Mouse (Mus musculus) inflammation-experienced regulatory T-cells, adult 6 months (primary cell): Measurements from ENCODE around the gene Art3. TPM values are rescaled to one million over a fixed set of nuclear protein-coding genes. Genes with fewer than 3 reads are reported as not detected.

ENCODE experiments used
- ATAC-seq: one replicate; pipeline ENCODE4 v1.8.0; 2017
- polyA plus RNA-seq, 3 experiments: library from polyadenylated mRNA; unstranded; fragments of 100-300 nt; shearing (Covaris generic); gene quantifications; one replicate each; pipeline ENCODE4 v1.2.1; 2017

The Art3 gene
- polyA plus RNA-seq = 10 to 100 TPM in 2 of 3 experiments, 1 to 10 TPM in 1; 8.3 to 26.9 (median 19.1) TPM

DNA sequence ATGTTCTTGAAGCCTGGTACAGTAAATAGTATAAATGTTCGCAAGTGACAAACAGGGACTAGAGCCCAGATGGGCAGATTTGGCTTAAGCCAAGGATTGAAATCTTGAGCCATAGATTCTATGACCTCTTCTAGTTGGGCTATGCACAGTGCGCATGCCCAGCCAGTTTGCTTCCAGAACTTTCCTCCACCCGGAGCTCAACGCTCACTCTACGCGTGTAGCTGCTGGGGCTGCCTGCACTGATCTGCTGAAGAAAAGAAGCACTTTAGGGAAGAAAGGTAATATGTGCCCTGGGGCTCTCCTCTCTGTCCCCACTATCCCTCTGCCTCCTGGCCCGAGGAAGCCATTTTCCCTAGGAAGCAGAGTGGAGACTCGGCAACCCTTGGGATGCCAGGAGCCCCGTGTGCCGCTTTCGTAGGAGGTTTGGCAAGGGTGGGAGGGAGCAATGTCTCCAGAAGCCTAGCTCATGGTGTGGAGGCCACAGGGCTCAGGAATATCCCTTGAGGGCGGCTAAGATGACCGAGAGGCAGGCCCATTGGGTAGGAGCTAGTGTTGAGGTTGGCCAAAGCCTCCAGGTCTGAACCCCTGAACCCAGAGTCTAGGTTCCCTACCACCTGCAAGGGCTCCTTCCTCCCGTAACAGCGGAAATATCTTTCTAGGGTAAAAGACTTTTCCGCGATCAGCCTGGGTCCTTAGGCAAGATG is at the start of gene Art3:
Gene Art3 (plus strand): TSS at position 193 of the 704 bp plus-strand sequence.
- no peak for ATAC-seq

DNA sequence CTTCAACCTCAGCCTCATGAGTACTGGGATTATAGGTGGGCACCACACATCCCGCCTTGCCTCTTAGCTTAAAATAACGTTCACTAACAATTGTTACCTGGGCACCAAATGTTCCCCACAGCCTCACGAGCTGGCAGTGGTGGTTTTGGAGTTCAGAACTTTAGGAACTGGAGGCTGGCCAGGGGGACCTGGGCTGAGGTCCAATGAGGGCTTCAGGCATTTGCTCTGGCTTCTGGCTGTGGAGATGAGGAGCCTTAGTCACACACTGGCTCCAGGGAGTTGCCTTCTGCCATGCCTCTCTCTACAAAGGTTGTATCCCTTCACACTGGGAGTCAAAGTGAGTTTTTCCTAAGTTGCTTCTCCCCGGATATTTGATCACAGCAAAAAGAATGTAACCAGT is 49.1 kb upstream of the Art3 start:
- no peak for ATAC-seq

DNA sequence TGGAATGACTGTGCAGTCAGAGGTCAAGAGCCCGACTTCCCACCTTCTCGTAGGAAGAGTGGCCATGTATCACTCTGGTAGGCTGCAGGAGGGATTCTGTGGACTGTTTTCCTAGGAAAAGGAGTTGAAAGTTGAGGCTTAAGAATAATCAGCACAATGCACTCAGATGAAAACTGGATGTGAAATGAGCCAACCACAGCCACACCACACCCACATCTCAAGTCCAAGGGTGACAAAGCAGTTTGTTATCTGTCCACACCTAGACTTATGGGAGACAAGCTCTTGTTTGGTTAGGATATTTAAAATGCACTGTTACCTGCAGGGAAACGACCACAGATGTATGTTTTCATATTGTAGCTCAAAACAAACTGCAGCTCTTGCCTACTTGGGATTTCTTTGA is 48.5 kb upstream of the Art3 start:
- no peak for ATAC-seq

DNA sequence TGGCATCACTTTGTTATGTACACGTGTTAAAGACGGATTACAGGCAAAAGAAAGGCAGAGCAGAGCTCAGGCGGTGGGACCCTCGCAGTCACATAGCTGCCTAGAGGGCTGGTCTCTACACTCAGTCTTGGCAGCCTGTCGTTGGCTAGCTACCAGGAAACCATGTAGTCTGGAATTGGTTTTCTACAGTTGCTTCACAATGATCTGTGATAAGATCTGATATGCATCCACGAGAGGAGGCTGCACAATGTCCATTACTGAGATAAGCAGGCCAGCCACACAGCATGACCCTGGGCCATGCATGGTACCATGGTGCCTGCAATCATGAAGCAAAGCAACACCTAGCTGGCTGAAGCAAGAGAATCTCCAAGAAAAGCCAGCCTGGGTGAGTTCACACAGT is 43.8 kb upstream of the Art3 start:
- no peak for ATAC-seq

DNA sequence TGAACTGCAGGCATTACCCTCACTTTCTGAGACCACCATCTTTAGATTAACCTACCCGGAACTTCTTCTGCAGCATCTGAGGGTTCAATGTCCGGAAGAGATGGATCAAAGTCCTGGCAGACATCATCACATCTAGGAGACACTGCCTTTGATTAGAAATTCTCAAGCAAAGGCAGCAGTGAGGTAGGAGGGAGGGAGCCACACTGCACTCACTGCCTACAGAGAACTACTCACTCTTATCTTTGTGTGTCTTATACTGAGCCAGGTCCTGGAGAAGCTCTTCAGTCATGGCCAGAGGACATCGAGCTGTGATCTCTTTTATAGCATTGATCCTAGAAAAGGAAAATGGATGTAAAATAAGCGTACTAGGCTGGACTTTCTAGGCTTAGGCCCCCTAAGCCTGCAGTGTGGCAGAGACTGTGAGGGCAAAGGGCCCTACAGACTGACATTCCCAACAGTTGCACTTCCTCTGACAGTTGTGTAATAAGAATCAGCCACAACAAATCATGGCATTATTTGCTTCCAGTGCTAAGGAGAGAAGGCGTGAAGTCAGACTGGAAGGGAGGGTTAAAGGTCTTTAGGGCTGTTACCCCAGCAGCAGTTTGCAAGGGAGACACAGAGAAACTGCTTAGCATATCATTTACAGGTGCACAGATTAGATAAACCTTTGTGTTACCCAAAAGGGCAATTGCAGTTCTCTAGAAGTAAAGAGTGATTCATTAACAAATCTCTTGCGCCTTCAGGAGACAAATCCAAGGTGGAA is 39.8 kb upstream of the Art3 start:
- no peak for ATAC-seq

GRCm38 (mm10) chr5:92294525-92294924 is 37.1 kb upstream of the Art3 start:
- ATAC-seq = no peak

GRCm38 (mm10) chr5:92302149-92302840 is 29.3 kb upstream of the Art3 start:
- no peak for ATAC-seq

DNA sequence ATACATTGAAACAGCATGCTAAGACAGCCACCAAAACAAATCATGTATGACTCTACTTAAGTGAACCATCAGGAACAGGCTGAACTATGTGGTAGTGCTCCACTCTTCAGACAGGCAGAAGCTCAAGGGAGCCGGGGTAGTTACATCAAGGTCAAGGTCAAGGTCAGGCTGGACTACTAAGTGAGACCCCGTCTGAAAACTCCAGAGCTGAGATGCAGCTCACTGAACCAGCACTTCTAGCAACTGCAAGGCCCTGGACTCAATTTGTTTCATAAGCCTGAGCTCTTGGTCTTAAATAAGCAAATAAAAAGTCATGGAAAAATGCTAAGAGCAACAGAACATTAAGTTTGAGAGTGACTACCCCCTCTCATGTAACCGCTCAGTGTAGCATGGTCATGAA is 27.3 kb upstream of the Art3 start:
- ATAC-seq = no peak

DNA sequence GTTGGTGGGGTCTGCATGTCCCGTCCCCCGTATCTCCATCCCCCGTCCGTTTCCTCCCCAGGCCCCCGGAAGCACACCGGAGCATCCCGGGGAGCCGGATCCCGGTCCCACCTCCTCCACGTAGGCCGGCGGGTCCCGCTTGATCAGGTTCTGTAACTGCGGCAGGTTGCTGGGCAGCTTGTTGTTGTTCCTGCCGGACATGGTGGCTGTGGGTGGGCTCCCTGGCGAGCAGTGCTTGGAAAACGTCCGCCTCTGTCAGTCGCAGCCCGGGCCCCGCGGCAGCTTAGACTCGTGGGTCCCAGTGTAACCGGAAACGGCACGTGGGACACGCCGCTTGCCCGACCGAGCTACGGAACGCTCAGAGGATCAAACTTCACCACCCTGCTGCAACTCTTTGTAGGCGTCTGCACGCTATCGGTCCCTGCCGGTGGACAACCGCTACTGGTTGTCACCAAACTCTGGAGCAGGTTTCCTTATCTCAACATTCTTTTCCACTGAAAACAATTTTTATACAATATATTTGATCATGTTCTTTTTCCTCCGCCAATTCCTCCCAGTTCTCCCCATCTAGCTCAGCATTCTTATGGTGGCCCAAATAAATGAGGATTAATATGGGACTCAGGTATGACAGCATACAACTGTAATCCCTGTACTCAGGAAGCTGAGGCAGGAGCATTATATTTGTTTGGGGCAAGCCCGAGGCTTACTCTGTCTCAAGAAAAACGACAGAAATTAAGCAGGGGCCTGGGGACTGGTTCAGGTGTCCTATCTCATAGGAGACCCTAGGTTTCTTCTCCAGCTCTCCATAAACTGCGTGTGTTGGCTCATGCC is 21.7 kb upstream of the Art3 start, which contains the start of gene Sdad1:
Gene Sdad1 (minus strand): TSS at position 799 of the 831 bp plus-strand sequence.
- ATAC-seq = peak; percentile 96

DNA sequence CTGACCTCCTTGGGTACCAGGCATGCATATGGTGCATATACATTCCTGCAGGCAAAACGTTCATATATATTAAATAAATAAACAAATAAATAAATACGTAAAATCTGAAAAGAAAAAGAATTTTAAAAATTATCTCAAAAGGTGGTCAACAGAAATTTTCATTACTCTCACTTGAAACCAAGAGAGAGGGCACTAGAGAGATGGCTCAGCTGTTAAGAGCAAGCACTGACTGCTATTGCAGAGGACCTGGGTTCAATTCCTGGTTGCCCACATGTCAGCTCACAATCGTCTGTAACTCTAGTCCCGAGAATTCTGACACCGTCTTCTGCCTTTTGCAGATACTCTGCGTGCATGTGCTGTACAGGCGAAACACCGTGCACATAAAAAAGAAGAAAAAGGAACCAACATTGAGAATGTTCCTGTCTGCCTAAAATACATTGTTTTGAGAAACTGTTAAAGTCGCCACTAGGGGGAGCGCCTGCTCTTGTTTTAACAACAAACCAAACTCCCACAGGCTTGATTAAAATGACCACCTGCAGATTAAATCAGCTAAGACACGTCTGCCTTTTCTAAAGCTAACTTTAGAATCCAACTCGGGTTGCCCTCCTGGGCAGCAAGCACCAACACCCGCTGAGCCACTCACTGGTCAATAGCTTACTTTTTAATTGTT is 19.4 kb upstream of the Art3 start:
- peak; percentile 27 for ATAC-seq

GRCm38 (mm10) chr5:92313776-92314175 is 17.9 kb upstream of the Art3 start:
- ATAC-seq = no peak

GRCm38 (mm10) chr5:92318119-92318518 is 13.5 kb upstream of the Art3 start:
- no peak for ATAC-seq

DNA sequence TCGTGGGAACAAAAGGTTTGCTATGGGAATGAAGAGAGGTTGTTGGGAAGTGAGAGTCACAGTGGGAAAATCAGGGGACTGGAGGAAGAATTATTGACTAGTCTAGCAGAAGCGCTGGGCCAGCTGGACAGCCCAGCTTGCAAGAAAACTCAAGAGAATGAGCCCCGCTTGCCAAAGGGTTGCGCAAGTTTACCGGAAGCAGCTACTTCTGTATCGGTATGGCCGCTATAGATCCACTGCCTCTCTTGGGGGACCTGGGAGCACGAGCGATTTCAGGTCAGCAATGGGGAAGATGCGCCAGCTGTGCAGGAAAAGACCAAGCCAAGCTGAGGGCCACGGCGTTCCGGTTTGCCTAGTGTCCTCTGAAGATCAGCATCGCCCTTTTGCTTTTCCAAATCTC is 13.0 kb upstream of the Art3 start:
- ATAC-seq = no peak

DNA sequence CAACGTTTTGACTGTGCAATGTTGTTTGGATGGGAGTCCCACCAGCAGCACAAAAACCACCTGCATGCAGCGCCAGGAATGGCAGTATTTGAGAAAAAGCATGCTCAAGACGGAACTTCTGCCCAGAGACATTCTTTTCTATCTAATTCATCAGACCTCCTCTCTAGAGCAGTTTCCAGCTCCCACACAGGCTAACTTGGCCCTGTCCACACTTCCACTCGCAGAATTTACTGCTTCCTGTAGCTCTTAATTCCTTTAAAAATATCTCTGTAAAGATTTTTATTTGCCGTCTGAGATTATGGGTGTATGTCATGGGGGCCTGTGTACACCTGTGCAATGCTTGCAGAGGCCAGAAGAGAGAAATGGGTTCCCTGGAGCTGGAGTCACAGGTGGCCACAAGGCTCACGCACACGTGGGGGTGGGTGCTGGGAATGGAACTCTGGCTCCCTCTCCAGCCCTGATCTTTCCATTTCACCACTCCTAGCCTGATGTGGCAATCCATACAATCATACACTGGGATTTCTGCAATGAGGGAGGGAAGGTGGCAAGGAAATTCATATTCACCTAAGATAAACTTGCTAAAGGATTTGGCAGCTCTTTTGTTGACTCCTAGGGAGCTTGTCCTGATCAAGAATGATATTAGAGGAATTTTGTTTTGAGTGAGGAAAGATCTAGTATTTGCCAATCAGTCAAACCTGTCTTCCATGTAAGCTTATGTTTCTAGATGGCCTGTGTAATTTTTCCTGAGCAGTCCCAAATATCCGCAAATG is 9.8 kb upstream of the Art3 start:
- no peak for ATAC-seq

GRCm38 (mm10) chr5:92322612-92323011 is 9.0 kb upstream of the Art3 start:
- ATAC-seq = no peak

- no peak for ATAC-seq
These were observed 8.4 kb upstream of the Art3 start for GRCm38 (mm10) chr5:92323264-92323663.

GRCm38 (mm10) chr5:92327367-92327766 is 4.3 kb upstream of the Art3 start:
- peak; percentile 67 for ATAC-seq

GRCm38 (mm10) chr5:92327929-92328328 is 3.7 kb upstream of the Art3 start, which contains the start of gene Cxcl9:
Gene Cxcl9, minus strand, starts transcription at chr5:92328079.
- ATAC-seq = no peak

GRCm38 (mm10) chr5:92331122-92331521 is 505 bp upstream of the Art3 start:
- ATAC-seq = no peak

DNA sequence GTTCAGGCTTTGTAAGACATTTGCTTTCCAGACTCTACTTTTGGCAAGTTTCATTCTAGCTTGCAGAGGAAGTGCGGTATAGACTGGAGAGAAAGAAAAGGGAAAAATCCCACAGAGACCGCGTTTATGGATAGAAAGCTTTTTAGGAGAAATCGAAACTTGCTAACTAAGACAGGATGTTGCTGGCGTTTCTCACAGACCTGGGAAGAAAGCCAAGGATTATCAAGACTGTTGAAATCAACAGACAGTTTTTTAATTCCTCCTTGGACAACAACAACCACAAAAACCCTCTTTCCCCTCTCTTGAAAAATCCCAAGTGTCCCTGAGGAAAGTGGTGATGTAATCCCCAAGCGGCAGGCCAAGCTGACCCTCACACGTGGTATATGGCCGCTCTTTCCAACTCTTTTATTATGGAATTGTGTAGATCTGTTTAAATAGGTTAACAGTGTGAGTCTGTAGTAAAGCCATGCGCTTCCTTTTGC is 773 bp downstream of the Art3 start:
- no peak for ATAC-seq

DNA sequence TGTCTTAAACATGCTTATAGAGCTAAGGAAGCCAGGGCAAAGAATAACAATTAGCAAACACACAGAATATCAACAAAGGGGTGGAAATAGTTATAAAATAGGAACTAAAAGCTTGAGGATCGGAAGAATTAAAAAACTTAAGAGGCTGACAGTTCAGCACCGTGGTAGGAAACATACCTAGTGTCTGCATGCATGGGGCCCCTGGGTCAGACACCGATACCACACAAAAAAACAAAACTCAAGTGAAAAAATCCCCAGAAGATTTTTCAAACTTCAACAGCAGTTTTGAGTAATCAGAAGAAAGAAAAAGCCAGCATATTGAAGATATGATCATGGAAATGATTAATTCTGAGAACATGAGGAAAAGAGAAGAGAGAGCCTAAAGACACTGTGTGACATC is 5.1 kb downstream of the Art3 start:
- ATAC-seq = peak; percentile 54
